Mouse (Mus musculus) MEL (cell line): ENCODE measurements around the gene Zfp446. TPM values are rescaled to one million over a fixed set of nuclear protein-coding genes. Genes with fewer than 3 reads are reported as not detected.

Experiments used
- DNase-seq: peaks from one replicate; pipeline ENCODE4 v3.0.0; 2011; ENCODE audit warnings: low read depth, low spot score
- H3K27ac ChIP-seq: 2 replicates; pipeline ENCODE4 v1.5.1; 2012; ENCODE audit warnings: low read depth, mild to moderate bottlenecking, control low read depth, low read length, moderate library complexity; ENCODE audit not compliant: control insufficient read depth
- H3K27me3 ChIP-seq, 2 experiments: fragments of 150-350 bp in 1 of 2; sonication (generic) in 1 of 2; 2 replicates each; pipeline ENCODE4 v1.6.1; 2012; ENCODE audit warnings: low read length in 2 of 2, mild to moderate bottlenecking in 2 of 2, improper control_type of control experiment in 1 of 2, moderate library complexity in 1 of 2; ENCODE audit not compliant: insufficient read depth in 2 of 2, control insufficient read depth in 1 of 2
- H3K36me3 ChIP-seq, 2 experiments: 2 replicates each; pipeline ENCODE4 v1.6.1; 2012 to 2014; ENCODE audit warnings: low read length in 2 of 2, improper control_type of control experiment in 1 of 2, inconsistent platforms in 1 of 2, mild to moderate bottlenecking in 1 of 2; ENCODE audit not compliant: insufficient read depth in 2 of 2, control insufficient read depth in 1 of 2
- H3K4me1 ChIP-seq, 2 experiments: fragments of 150-350 bp in 1 of 2; sonication (generic) in 1 of 2; 2 replicates each; pipeline ENCODE4 v1.6.1; 2012; ENCODE audit warnings: low read length in 2 of 2, improper control_type of control experiment in 1 of 2, mild to moderate bottlenecking in 1 of 2; ENCODE audit not compliant: insufficient read depth in 2 of 2, control insufficient read depth in 1 of 2
- H3K4me3 ChIP-seq, 2 experiments: fragments of 150-350 bp in 1 of 2; sonication (generic) in 1 of 2; 2 replicates each; pipeline ENCODE4 v1.5.1; 2012; ENCODE audit warnings: low read depth in 2 of 2, low read length in 2 of 2, mild to moderate bottlenecking in 2 of 2, moderate library complexity in 2 of 2, control low read depth in 1 of 2, improper control_type of control experiment in 1 of 2; ENCODE audit not compliant: control insufficient read depth in 1 of 2, insufficient read depth in 1 of 2
- H3K79me2 ChIP-seq: 2 replicates; pipeline ENCODE4 v1.6.1; 2012; ENCODE audit warnings: mild to moderate bottlenecking, low read length, moderate library complexity; ENCODE audit not compliant: control insufficient read depth, poor library complexity, insufficient read depth
- H3K9ac ChIP-seq: 2 replicates; pipeline ENCODE4 v1.6.1; 2012; ENCODE audit warnings: low read depth, mild to moderate bottlenecking, control low read depth, low read length, moderate library complexity; ENCODE audit not compliant: control insufficient read depth, poor library complexity, severe bottlenecking
- H3K9me3 ChIP-seq: fragments of 150-350 bp; sonication (generic); replicated peaks from 2 replicates; pipeline ENCODE4 v1.6.1; 2012; ENCODE audit warnings: mild to moderate bottlenecking, low read length, improper control_type of control experiment, moderate library complexity; ENCODE audit not compliant: insufficient read depth
- CTCF ChIP-seq, 3 experiments: IDR thresholded peaks in 2 of 3; conservative IDR thresholded peaks in 1 of 3; 2 replicates each; pipeline ENCODE4 v1.5.1; 2011 to 2012; ENCODE audit warnings: low read length in 3 of 3, low read depth in 2 of 3, mild to moderate bottlenecking in 2 of 3, improper control_type of control experiment in 1 of 3, inconsistent platforms in 1 of 3, mixed read lengths in 1 of 3, moderate library complexity in 1 of 3; ENCODE audit not compliant: control insufficient read depth in 1 of 3, insufficient read depth in 1 of 3, poor library complexity in 1 of 3, severe bottlenecking in 1 of 3
- GABPA ChIP-seq: IDR thresholded peaks from 2 replicates; pipeline ENCODE4 v1.6.1; 2012; ENCODE audit warnings: low read depth, mild to moderate bottlenecking, inconsistent platforms, low read length, improper control_type of control experiment, moderate library complexity
- HCFC1 ChIP-seq: IDR thresholded peaks from 2 replicates; pipeline ENCODE4 v1.6.1; 2012; ENCODE audit warnings: low read depth, mild to moderate bottlenecking, inconsistent platforms, low read length, improper control_type of control experiment, moderate library complexity
- KAT2A ChIP-seq: conservative IDR thresholded peaks from 2 replicates; pipeline ENCODE4 v1.6.1; 2012; ENCODE audit warnings: low read depth, low read length, improper control_type of control experiment, inconsistent platforms
- MAX ChIP-seq: IDR thresholded peaks from 2 replicates; pipeline ENCODE4 v1.6.1; 2011; ENCODE audit warnings: low read length, improper control_type of control experiment
- MAZ ChIP-seq: IDR thresholded peaks from 2 replicates; pipeline ENCODE4 v1.6.1; 2012; ENCODE audit warnings: low read depth, mild to moderate bottlenecking, inconsistent platforms, low read length, improper control_type of control experiment
- MXI1 ChIP-seq: IDR thresholded peaks from 2 replicates; pipeline ENCODE4 v1.6.1; 2011; ENCODE audit warnings: mild to moderate bottlenecking, low read depth, low read length, improper control_type of control experiment
- RCOR1 ChIP-seq: IDR thresholded peaks from 2 replicates; pipeline ENCODE4 v1.6.1; 2012; ENCODE audit warnings: low read depth, mild to moderate bottlenecking, inconsistent platforms, low read length, improper control_type of control experiment
- TAL1 ChIP-seq: IDR thresholded peaks from 2 replicates; pipeline ENCODE4 v1.6.1; 2012; ENCODE audit warnings: mild to moderate bottlenecking, inconsistent platforms, low read length, moderate library complexity, mixed read lengths
- TBP ChIP-seq: IDR thresholded peaks from 2 replicates; pipeline ENCODE4 v1.8.0; 2011; ENCODE audit warnings: low read depth, low read length, improper control_type of control experiment
- UBTF ChIP-seq: IDR thresholded peaks from 2 replicates; pipeline ENCODE4 v1.6.1; 2012; ENCODE audit warnings: low read depth, mild to moderate bottlenecking, inconsistent platforms, low read length, improper control_type of control experiment, moderate library complexity, borderline replicate concordance; ENCODE audit not compliant: insufficient read depth
- ZKSCAN1 ChIP-seq: IDR thresholded peaks from 2 replicates; pipeline ENCODE4 v1.6.1; 2012; ENCODE audit warnings: low read depth, mild to moderate bottlenecking, inconsistent platforms, low read length, improper control_type of control experiment, moderate library complexity
- ZMIZ1 ChIP-seq: IDR thresholded peaks from 2 replicates; pipeline ENCODE4 v1.6.1; 2012; ENCODE audit warnings: low read depth, mild to moderate bottlenecking, inconsistent platforms, low read length, improper control_type of control experiment, moderate library complexity
- polyA plus RNA-seq, 2 experiments: library from polyadenylated mRNA; stranded (reverse) in 1 of 2; unstranded in 1 of 2; fragments of >175 nt in 1 of 2; fragments of >200 nt in 1 of 2; gene quantifications; 2 replicates each; pipeline versions ENCODE4 v1.2.1 to v1.2.4; 2012; ENCODE audit warnings: low replicate concordance in 2 of 2, low read depth in 1 of 2; ENCODE audit not compliant: insufficient read length in 2 of 2, insufficient read depth in 1 of 2, missing spikeins in 1 of 2
- total RNA-seq: library from RNA; depleted of rRNA; stranded (reverse); fragments of 300-350 nt; gene quantifications from 2 replicates; pipeline ENCODE4 v1.2.3, GENCODE M21; 2012

The Zfp446 gene
- total and polyA plus RNA-seq, 3 experiments: 3.4 to 4.9 TPM; not detected in 1

- TF ChIP-seq MXI1 (peak; percentile 33; the same call in 1 of the 2 replicates), CTCF (IDR thresholded peaks at IDR 0.05 in 2 of 3, conservative IDR thresholded peaks at IDR 0.05 in 1 of 3; ENCODE audit: control insufficient read depth in 1 of 3, insufficient read depth in 1 of 3, low read depth in 2 of 3, low read length in 3 of 3, poor library complexity in 1 of 3, severe bottlenecking in 1 of 3) (no peak)
- no peaks in the 10 kb centered on the region for H3K27me3 ChIP-seq
- peaks cover 0 to 11% of the 10 kb centered on the region in 2 experiments; a peak in 2 of 4 replicates for H3K36me3 ChIP-seq
- H3K27ac ChIP-seq: no peak overlapping the region
- no peaks in the 10 kb centered on the region; the same call in 1 of the 2 replicates for H3K79me2 ChIP-seq
- peak overlapping the region; percentile 31 to 60 for H3K4me3 ChIP-seq
- H3K9me3 ChIP-seq: no peaks in the 10 kb centered on the region
- DNase-seq: peak; percentile 78
- peak overlapping the region; percentile 62 for H3K9ac ChIP-seq
- H3K4me1 ChIP-seq: peaks cover 0 to 5% of the 10 kb centered on the region in 2 experiments
Measured at GRCm38 (mm10) chr7:12957511-12957910, 20.1 kb upstream of the Zfp446 start.

- no peaks in the 10 kb centered on the region for H3K27me3 ChIP-seq
- no peak overlapping the region for H3K4me3 ChIP-seq
- peaks cover 0 to 8% of the 10 kb centered on the region in 2 experiments for H3K4me1 ChIP-seq
- peaks cover 0 to 12% of the 10 kb centered on the region in 2 experiments; a peak in 2 of 4 replicates for H3K36me3 ChIP-seq
- H3K9ac ChIP-seq: no peak overlapping the region
- H3K79me2 ChIP-seq: no peaks in the 10 kb centered on the region; the same call in 1 of the 2 replicates
- no peak overlapping the region for H3K27ac ChIP-seq
- no peaks in the 10 kb centered on the region for H3K9me3 ChIP-seq
- no peak for DNase-seq
- no peak for TF ChIP-seq GABPA
- no peak for TF ChIP-seq MAZ
- no peak for TF ChIP-seq MAX
- TF ChIP-seq TBP: no peak
- no peak for TF ChIP-seq ZMIZ1
- no peak for TF ChIP-seq RCOR1
- no peak for TF ChIP-seq ZKSCAN1
- TF ChIP-seq KAT2A: no peak
- TF ChIP-seq HCFC1: no peak
- no peak for TF ChIP-seq TAL1
Measured at GRCm38 (mm10) chr7:12958948-12959347, 18.7 kb upstream of the Zfp446 start.

DNA sequence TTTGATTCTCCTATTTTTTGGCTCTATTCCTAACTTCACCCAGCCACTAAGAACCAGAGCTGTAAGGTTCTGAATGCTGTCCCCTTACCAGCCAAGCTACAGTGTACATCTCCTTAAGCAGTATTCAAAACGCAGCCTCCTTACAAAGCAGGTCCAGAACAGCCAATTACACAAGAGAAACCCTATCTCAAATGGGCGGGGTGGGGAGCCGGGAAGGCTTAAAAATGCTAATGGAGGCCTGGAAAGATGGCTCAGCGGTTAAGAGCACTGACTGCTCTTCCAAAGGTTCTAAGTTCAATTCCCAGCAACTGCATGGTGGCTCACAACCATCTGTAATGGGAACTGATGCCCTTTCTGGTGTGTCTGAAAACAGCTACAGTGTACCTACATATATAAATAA is 17.9 kb upstream of the Zfp446 start:
- Histone ChIP-seq H3K27me3 (no peaks in the 10 kb centered on the region), H3K79me2 (no peaks in the 10 kb centered on the region; the same call in 1 of the 2 replicates), H3K4me1 (peaks cover 0 to 13% of the 10 kb centered on the region in 2 experiments), H3K4me3 (no peak overlapping the region), H3K36me3 (peaks cover 0 to 11% of the 10 kb centered on the region in 2 experiments; a peak in 2 of 4 replicates), H3K27ac (no peak overlapping the region), H3K9ac (no peak overlapping the region), H3K9me3 (no peaks in the 10 kb centered on the region)
- peak; percentile 62 for DNase-seq
- TF ChIP-seq TBP (peak; percentile 95), UBTF (no peak)
